Mouse (Mus musculus) heart, postnatal 0 days (tissue): ENCODE results near the gene Sla2.
"Not testable (repeated sequence)": the region's sequence is repeated elsewhere in the genome, so short reads cannot be mapped to it uniquely, and the experiment has no call there.

Source experiments
- CTCF ChIP-seq: IDR thresholded peaks from 2 replicates; pipeline ENCODE4 v1.5.1; 2016; ENCODE audit warnings: antibody characterized with exemption, control low read depth, low read depth
- EP300 ChIP-seq: IDR thresholded peaks from 2 replicates; pipeline ENCODE4 v1.6.1; 2016; ENCODE audit warnings: antibody characterized with exemption, low read depth

- TF ChIP-seq CTCF, EP300: not testable (repeated sequence)
Measured at GRCm38 (mm10) chr2:156853584-156853983, 33.4 kb downstream of the Sla2 start.
